Mouse (Mus musculus) heart, postnatal 4 days (tissue): Measurements from ENCODE around the gene Ltc4s. TPM values are rescaled to one million over a fixed set of nuclear protein-coding genes. Genes with fewer than 3 reads are reported as not detected.

Experiments
- DNase-seq: peaks from one replicate; pipeline ENCODE4 v3.0.0; 2021
- microRNA-seq, 2 experiments: library from miRNA; unstranded; fragments of <30 nt; microRNA quantifications; one replicate each; pipeline ENCODE4 v1.2.0; 2021 to 2022
- total RNA-seq, 2 experiments: library from RNA; stranded (reverse); gene quantifications; 2 replicates each; pipeline ENCODE4 v1.2.3; 2021

Gene Ltc4s
- total RNA-seq, 2 experiments from 2014 or later = 2.0 to 2.7 TPM

- no peak for DNase-seq
These were observed 40.1 kb downstream of the Ltc4s start for GRCm38 (mm10) chr11:50198219-50198846.

GRCm38 (mm10) chr11:50197500-50197899 lies 40.9 kb downstream of the Ltc4s start:
- no peak for DNase-seq

GRCm38 (mm10) chr11:50194793-50195192 lies 43.6 kb downstream of the Ltc4s start:
- no peak for DNase-seq

- DNase-seq = no peak
These were observed 44.3 kb downstream of the Ltc4s start for GRCm38 (mm10) chr11:50194070-50194469.

- no peak for DNase-seq
These were observed 46.1 kb downstream of the Ltc4s start for GRCm38 (mm10) chr11:50192278-50192677.

- DNase-seq = no peak
These were observed 48.1 kb downstream of the Ltc4s start for GRCm38 (mm10) chr11:50190362-50190761.

- no peak for DNase-seq
These were observed 49.7 kb downstream of the Ltc4s start for GRCm38 (mm10) chr11:50188682-50189081.

Small RNAs within 50 kb of the gene (microRNA-seq; reads per million reads assigned to microRNA genes)
- 0 to 0.35 reads per million in 2 experiments for gene Mir6919

Other genes starting within 250 kb of the Ltc4s start
- 10 to 100 TPM; 39.1 to 45.1 TPM for gene Rnf130, start 213.3 kb downstream of the Ltc4s start, total RNA-seq
- gene Tbc1d9b, start 107.2 kb downstream of the Ltc4s start, total RNA-seq = 10 to 100 TPM; 40.6 to 42.4 TPM
- gene Mrnip, start 64.2 kb downstream of the Ltc4s start, total RNA-seq = 1 to 10 TPM; 7.7 to 8.0 TPM
- 100 to 1,000 TPM; 178 to 180 TPM for gene Sqstm1, start 27.8 kb downstream of the Ltc4s start, total RNA-seq
- gene Mgat4b, start 27.7 kb downstream of the Ltc4s start, total RNA-seq = 100 to 1,000 TPM; 117 to 120 TPM
- 10 to 100 TPM; 19.6 to 20.2 TPM for gene Maml1, start 53.7 kb upstream of the Ltc4s start, total RNA-seq
- 100 to 1,000 TPM; 322 to 335 TPM for gene Canx, start 87.1 kb upstream of the Ltc4s start, total RNA-seq
- gene Cby3, start 115.8 kb upstream of the Ltc4s start, total RNA-seq = not detected
- 100 to 1,000 TPM; 191 to 216 TPM for gene Hnrnph1, start 138.4 kb upstream of the Ltc4s start, total RNA-seq
- 10 to 100 TPM; 27.1 to 27.9 TPM for gene Rufy1, start 192.5 kb upstream of the Ltc4s start, total RNA-seq